Mouse (Mus musculus) lung, postnatal 0 days (tissue): ENCODE results near the gene Gm10642.

Experiments used
- CTCF ChIP-seq: IDR thresholded peaks from 2 replicates; pipeline ENCODE4 v1.5.1; 2016; ENCODE audit warnings: antibody characterized with exemption, mild to moderate bottlenecking
- EP300 ChIP-seq: IDR thresholded peaks from 2 replicates; pipeline ENCODE4 v1.6.1; 2016; ENCODE audit warnings: antibody characterized with exemption, mild to moderate bottlenecking, control low read depth

- TF ChIP-seq CTCF (no peak), EP300 (no peak)
Measured at GRCm38 (mm10) chr9:70678682-70679131, 22.7 kb downstream of the Gm10642 start, which contains the start of gene Adam10.
